ENCODE assay signal across 13 mouse cellular contexts in the genomic region with DNA sequence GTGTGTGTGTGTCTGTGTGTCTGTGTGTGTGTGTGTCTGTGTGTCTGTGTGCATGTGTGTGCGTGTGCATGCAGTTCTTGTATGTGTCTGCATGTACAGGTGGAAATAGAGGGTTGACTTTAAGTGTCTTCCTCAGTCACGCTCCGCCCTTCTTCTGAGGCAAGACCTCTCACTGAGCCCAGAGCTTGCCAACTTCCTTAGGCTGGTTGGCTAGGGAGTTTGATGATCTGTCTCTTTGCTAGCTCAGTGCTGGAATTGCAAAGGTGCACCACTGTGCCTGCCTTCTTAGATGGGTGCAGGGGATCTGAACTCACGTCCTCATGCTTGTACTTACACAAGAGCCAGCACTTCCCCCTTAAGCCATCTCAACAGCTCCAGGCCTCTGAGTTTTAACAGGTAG.
"Had no signal": no experiment of that assay in that cellular context is flagged by ENCODE, and none has a peak within 500 bp of the region (broad histone marks: within the 10 kb centered on the region; RNA-seq: fewer than 3 reads in every experiment).

No protein-coding gene starts in this region.

- ATAC-seq: liver, embryonic 12.5 days; midbrain, embryonic 15.5 days had no signal

- DNase-seq: kidney, adult 18-20 months; kidney, adult 9 months; kidney, postnatal 14 days; layer of hippocampus, postnatal 36 days; liver; lung, adult 18-20 months; lung, postnatal 10 days; lung, postnatal 36 days; right cerebral cortex, postnatal 14 days; right cerebral cortex, postnatal 4 days; thymus, postnatal 25 days had no signal
